Comparison of ENCODE assay signal across 8 mouse cellular contexts in the genomic region with DNA sequence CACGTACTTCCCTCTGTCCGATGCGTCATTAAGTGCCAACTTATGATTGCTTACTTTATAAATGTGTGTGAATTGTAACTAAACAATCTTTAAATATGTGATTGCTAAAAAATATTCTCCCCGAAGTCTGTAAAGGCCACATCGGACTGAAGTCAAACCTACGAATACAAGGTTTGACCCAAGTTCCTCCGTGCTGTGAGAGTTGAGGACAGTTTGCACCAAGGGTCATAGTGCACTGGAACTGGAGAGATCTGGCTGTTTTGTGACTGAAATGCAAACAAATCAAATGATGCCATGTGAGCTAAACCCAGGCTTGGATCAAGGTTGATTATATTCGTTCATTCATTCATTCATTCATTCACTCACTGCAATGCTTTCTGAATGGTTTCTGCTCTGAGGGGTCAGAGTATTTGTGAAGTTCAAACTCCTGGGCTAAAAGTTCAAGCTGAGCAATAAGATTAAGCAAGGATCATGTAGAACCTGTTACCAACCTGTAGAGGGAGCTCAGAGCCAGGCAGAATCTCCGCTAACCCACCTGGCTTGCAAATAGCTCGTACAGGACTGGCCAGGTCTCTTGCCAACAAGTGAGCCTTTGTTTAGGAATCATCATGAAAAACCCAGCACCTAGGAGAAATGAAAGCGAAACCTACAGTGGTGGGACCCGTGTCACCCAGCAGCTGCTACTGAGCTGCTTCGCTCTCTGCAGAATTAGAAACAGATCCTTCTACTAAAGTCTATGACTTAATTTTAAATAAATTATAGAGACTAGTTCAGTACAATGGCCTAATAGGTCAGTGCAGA.
DNase-seq lines count a peak whose midpoint lies in the region; ATAC-seq lines count a peak whose summit lies in the region.

No protein-coding gene starts in this region.

- H3K4me3 ChIP-seq in forebrain, embryonic 13.5 days = no peak overlapping the region

- 49% methylated on average over 13 of the region's 13 CpGs for WGBS in forebrain, embryonic 13.5 days

- no peaks in the 10 kb centered on the region for H3K27me3 ChIP-seq in forebrain, embryonic 13.5 days

- no peaks in the 10 kb centered on the region for H3K4me1 ChIP-seq in forebrain, embryonic 13.5 days

- no peak overlapping the region for H3K27ac ChIP-seq in forebrain, embryonic 13.5 days

- no peaks in the 10 kb centered on the region for H3K36me3 ChIP-seq in forebrain, embryonic 13.5 days (ENCODE audit: poor library complexity, severe bottlenecking)

- no peak overlapping the region for H3K4me2 ChIP-seq in forebrain, embryonic 13.5 days

- peak; percentile 89 for ATAC-seq in cerebellum, adult (ENCODE audit: insufficient number of reproducible peaks, low FRiP score, low TSS enrichment)
- peak; percentile 68 for ATAC-seq in forebrain, embryonic 13.5 days

- no peaks in the 10 kb centered on the region for H3K9me3 ChIP-seq in forebrain, embryonic 13.5 days (replicated peaks)

- DNase-seq in Muller cell, postnatal 12 days (ENCODE audit: inconsistent ontology term) = peak; percentile 60
- DNase-seq in heart, postnatal 4 days = peak; percentile 62
- DNase-seq in layer of hippocampus, adult 9-11 months = peak; percentile 35
- peak; percentile 81 for DNase-seq in lung, postnatal 25 days (ENCODE audit: low spot score)
- peak; percentile 72 for DNase-seq in retina, embryonic 14.5 days (ENCODE audit: low spot score)
- no peak for DNase-seq in urinary bladder, postnatal 10 days (ENCODE audit: low spot score)

- H3K9ac ChIP-seq in forebrain, embryonic 13.5 days = no peak overlapping the region
